Comparison of ENCODE assay signal across 16 mouse cellular contexts in the genomic region with DNA sequence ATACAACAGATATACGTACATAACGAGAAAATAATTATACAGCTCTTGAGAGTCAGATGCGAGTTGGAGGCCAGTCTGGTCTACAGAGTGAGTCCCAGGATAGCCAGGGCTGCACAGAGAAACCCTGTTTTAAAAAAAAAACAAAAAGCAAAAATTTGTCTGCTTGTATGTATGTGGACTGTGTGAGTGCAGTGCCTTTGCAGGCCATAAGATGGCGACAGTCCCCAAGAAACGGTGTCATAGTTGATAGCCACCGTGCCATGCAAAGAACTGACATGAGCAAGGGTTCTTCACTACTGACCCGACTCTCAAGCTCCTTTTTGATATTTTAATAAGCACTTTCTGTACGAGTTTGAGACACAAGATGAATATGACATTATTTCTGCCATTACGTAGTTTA. TPM values are rescaled to one million over a fixed set of nuclear protein-coding genes. Genes with fewer than 3 reads are reported as not detected.
DNase-seq lines count a peak whose midpoint lies in the region; ATAC-seq and TF ChIP-seq lines count a peak whose summit lies in the region.
"Had no signal": no experiment of that assay in that cellular context is flagged by ENCODE, and none has a peak within 500 bp of the region (broad histone marks: within the 10 kb centered on the region; RNA-seq: fewer than 3 reads in every experiment).

No protein-coding gene starts in this region.

- no peak for TF ChIP-seq POLR2A in testis, adult 2 months (IDR thresholded peaks at IDR 0.05; ENCODE audit: control insufficient read depth, low read depth, low read length)

- 98% methylated on average over 9 of the region's 9 CpGs for WGBS in intestine, postnatal 0 days
- WGBS in intestine, embryonic 16.5 days = 96% methylated on average over 9 of the region's 9 CpGs
- 93% methylated on average over 9 of the region's 9 CpGs for WGBS in stomach, postnatal 0 days

- no peaks in the 10 kb centered on the region for H3K27me3 ChIP-seq in intestine, postnatal 0 days (replicated peaks; ENCODE audit: control insufficient read depth, insufficient read depth, low read length)
- no peaks in the 10 kb centered on the region for H3K27me3 ChIP-seq in intestine, embryonic 16.5 days (replicated peaks; ENCODE audit: control insufficient read depth, insufficient read depth, low read length)
- H3K27me3 ChIP-seq in testis, adult 2 months (ENCODE audit: control insufficient read depth, insufficient read depth, low read length) = no peaks in the 10 kb centered on the region
- H3K27me3 ChIP-seq in stomach, postnatal 0 days (ENCODE audit: control insufficient read depth, insufficient read depth, low read length) = no peaks in the 10 kb centered on the region
- H3K27me3 ChIP-seq: embryonic facial prominence, embryonic 13.5 days; forebrain, embryonic 12.5 days; hindbrain, embryonic 15.5 days; limb, embryonic 15.5 days had no signal

- H3K4me3 ChIP-seq in intestine, postnatal 0 days (ENCODE audit: low read depth, low read length) = no peak overlapping the region
- H3K4me3 ChIP-seq in intestine, embryonic 16.5 days (ENCODE audit: low read length) = no peak overlapping the region
- H3K4me3 ChIP-seq in testis, adult 2 months (ENCODE audit: control insufficient read depth, low read depth, low read length) = no peak overlapping the region
- H3K4me3 ChIP-seq in stomach, postnatal 0 days (ENCODE audit: low read depth, low read length) = no peak overlapping the region
- H3K4me3 ChIP-seq: embryonic facial prominence, embryonic 13.5 days; forebrain, embryonic 12.5 days; hindbrain, embryonic 15.5 days; limb, embryonic 15.5 days had no signal

- no peak for ATAC-seq in intestine, postnatal 0 days
- ATAC-seq in intestine, embryonic 16.5 days = no peak
- no peak for ATAC-seq in stomach, postnatal 0 days (ENCODE audit: low FRiP score, low TSS enrichment)
- ATAC-seq: midbrain, embryonic 16.5 days had no signal

- no peak for TF ChIP-seq EP300 in stomach, postnatal 0 days (optimal IDR thresholded peaks at IDR 0.05)

- no peak overlapping the region for H3K9ac ChIP-seq in intestine, postnatal 0 days (ENCODE audit: low read depth, low read length)
- no peak overlapping the region for H3K9ac ChIP-seq in intestine, embryonic 16.5 days (ENCODE audit: low read depth, low read length)
- no peak overlapping the region for H3K9ac ChIP-seq in stomach, postnatal 0 days (ENCODE audit: low read length)
- H3K9ac ChIP-seq: embryonic facial prominence, embryonic 13.5 days; forebrain, embryonic 12.5 days; hindbrain, embryonic 15.5 days; limb, embryonic 15.5 days had no signal

- DNase-seq in testis, postnatal 14 days (ENCODE audit: low spot score) = no peak
- DNase-seq in R1 (ENCODE audit: low read depth, low spot score) = peak; percentile 57
- DNase-seq in stomach, postnatal 0 days (ENCODE audit: low spot score) = no peak
- no peak for DNase-seq in spleen, postnatal 10 days (ENCODE audit: low spot score in 2 of 2)
- no peak for DNase-seq in lung, postnatal 4 days
- DNase-seq: gastrocnemius, postnatal 14 days; kidney, postnatal 36 days; right cerebral cortex, postnatal 25 days had no signal

- H3K4me2 ChIP-seq in intestine, postnatal 0 days (replicated peaks; ENCODE audit: low read depth) = no peak overlapping the region
- H3K4me2 ChIP-seq in intestine, embryonic 16.5 days (ENCODE audit: low read depth, low read length) = no peak overlapping the region
- no peak overlapping the region for H3K4me2 ChIP-seq in stomach, postnatal 0 days (replicated peaks; ENCODE audit: low read depth)
- H3K4me2 ChIP-seq: embryonic facial prominence, embryonic 13.5 days; forebrain, embryonic 12.5 days; hindbrain, embryonic 15.5 days; limb, embryonic 15.5 days had no signal

- no peak overlapping the region for H3K27ac ChIP-seq in intestine, postnatal 0 days (ENCODE audit: low read depth, low read length)
- no peak overlapping the region for H3K27ac ChIP-seq in intestine, embryonic 16.5 days (ENCODE audit: low read length)
- H3K27ac ChIP-seq in testis, adult 2 months (ENCODE audit: control insufficient read depth, insufficient read depth, low read depth, low read length) = no peak overlapping the region
- no peak overlapping the region for H3K27ac ChIP-seq in stomach, postnatal 0 days (replicated peaks)
- H3K27ac ChIP-seq: embryonic facial prominence, embryonic 13.5 days; forebrain, embryonic 12.5 days; hindbrain, embryonic 15.5 days; limb, embryonic 15.5 days had no signal

- peak; percentile 37 for TF ChIP-seq CTCF in intestine, postnatal 0 days (IDR thresholded peaks at IDR 0.05; ENCODE audit: low read depth)
- peak; percentile 29; the same call in 1 of the 2 replicates for TF ChIP-seq CTCF in testis, adult 2 months (IDR thresholded peaks at IDR 0.05; ENCODE audit: control insufficient read depth, insufficient read depth, insufficient replicate concordance, low read depth, low read length)
- TF ChIP-seq CTCF in stomach, postnatal 0 days (IDR thresholded peaks at IDR 0.05; ENCODE audit: low read depth) = peak; percentile 40

- no peaks in the 10 kb centered on the region for H3K9me3 ChIP-seq in intestine, postnatal 0 days (ENCODE audit: control insufficient read depth)
- H3K9me3 ChIP-seq in intestine, embryonic 16.5 days (ENCODE audit: control insufficient read depth, low read length) = 0 out of 2 replicates have a peak, but pooled peaks cover 5% of the 10 kb centered on the region
- H3K9me3 ChIP-seq in stomach, postnatal 0 days (ENCODE audit: control insufficient read depth, low read length) = no peaks in the 10 kb centered on the region
- H3K9me3 ChIP-seq: embryonic facial prominence, embryonic 13.5 days; hindbrain, embryonic 15.5 days; limb, embryonic 15.5 days had no signal

- H3K4me1 ChIP-seq in intestine, postnatal 0 days (replicated peaks; ENCODE audit: control insufficient read depth, insufficient read depth, low read length) = no peaks in the 10 kb centered on the region
- no peaks in the 10 kb centered on the region for H3K4me1 ChIP-seq in intestine, embryonic 16.5 days (ENCODE audit: control insufficient read depth, insufficient read depth, low read length)
- no peaks in the 10 kb centered on the region for H3K4me1 ChIP-seq in testis, adult 2 months (ENCODE audit: control insufficient read depth, insufficient read depth, low read length)
- no peaks in the 10 kb centered on the region for H3K4me1 ChIP-seq in stomach, postnatal 0 days (replicated peaks; ENCODE audit: control insufficient read depth, insufficient read depth)
- H3K4me1 ChIP-seq: embryonic facial prominence, embryonic 13.5 days; forebrain, embryonic 12.5 days; hindbrain, embryonic 15.5 days; limb, embryonic 15.5 days had no signal

- peaks cover 27% of the 10 kb centered on the region for H3K36me3 ChIP-seq in intestine, postnatal 0 days (ENCODE audit: control insufficient read depth, insufficient read depth)
- peaks cover 11% of the 10 kb centered on the region for H3K36me3 ChIP-seq in intestine, embryonic 16.5 days (ENCODE audit: control insufficient read depth, insufficient read depth, low read length)
- H3K36me3 ChIP-seq in testis, adult 2 months (ENCODE audit: control insufficient read depth, insufficient read depth, low read length) = no peaks in the 10 kb centered on the region; the same call in 1 of the 2 replicates
- H3K36me3 ChIP-seq in stomach, postnatal 0 days (ENCODE audit: control insufficient read depth, insufficient read depth, low read length) = peaks cover 2% of the 10 kb centered on the region

RNA-seq across cellular contexts. Expression of a gene that starts 10.2 kb away (rescaled TPM):
- polyA plus RNA-seq in intestine, postnatal 0 days (2015; fragmentation: Nextera tagmentation; extraction: Ambion mirVana) = 49.4 and 49.7 TPM in 2 replicates
- 48.2 and 49.1 TPM in 2 replicates for polyA plus RNA-seq in intestine, embryonic 16.5 days (2015; fragmentation: Nextera tagmentation; extraction: Ambion mirVana)
- 227 and 284 TPM in 2 replicates for polyA plus RNA-seq in testis, adult 2 months (2012; rRNA removed)
- polyA plus RNA-seq in stomach, postnatal 0 days (2015; fragmentation: Nextera tagmentation; extraction: Ambion mirVana) = 55.9 and 57.6 TPM in 2 replicates
